Mouse (Mus musculus) intestine, embryonic 15.5 days (tissue): Measurements from ENCODE around the gene Gm10300. TPM values are rescaled to one million over a fixed set of nuclear protein-coding genes. Genes with fewer than 3 reads are reported as not detected.
A peak's percentile ranks its signal among the peaks of the same experiment; 100 is the strongest.

ENCODE experiments used
- ATAC-seq: fragments of 200-750 bp; cut with Nextera tagmentation; 2 replicates; pipeline ENCODE4 v1.8.0; 2017; ENCODE audit warnings: moderate TSS enrichment, moderate library complexity
- H3K27ac ChIP-seq: fragments of 300-500 bp; sonication (generic); 2 replicates; pipeline ENCODE4 v1.5.1; 2015; ENCODE audit warnings: mild to moderate bottlenecking, inconsistent platforms
- H3K27me3 ChIP-seq: fragments of 300-500 bp; sonication (generic); replicated peaks from 2 replicates; pipeline ENCODE4 v1.6.1; 2015; ENCODE audit warnings: inconsistent platforms
- H3K36me3 ChIP-seq: fragments of 300-500 bp; sonication (generic); 2 replicates; pipeline ENCODE4 v1.6.1; 2015; ENCODE audit warnings: inconsistent platforms
- H3K4me1 ChIP-seq: fragments of 300-500 bp; sonication (generic); replicated peaks from 2 replicates; pipeline ENCODE4 v1.6.1; 2015; ENCODE audit warnings: inconsistent platforms
- H3K4me2 ChIP-seq: fragments of 300-500 bp; sonication (generic); replicated peaks from 2 replicates; pipeline ENCODE4 v1.6.1; 2015; ENCODE audit warnings: mild to moderate bottlenecking, inconsistent platforms
- H3K4me3 ChIP-seq: fragments of 300-500 bp; sonication (generic); replicated peaks from 2 replicates; pipeline ENCODE4 v1.5.1; 2015; ENCODE audit warnings: inconsistent platforms
- H3K9ac ChIP-seq: fragments of 300-500 bp; sonication (generic); 2 replicates; pipeline ENCODE4 v1.6.1; 2015; ENCODE audit warnings: inconsistent platforms
- H3K9me3 ChIP-seq: fragments of 300-500 bp; sonication (generic); 2 replicates; pipeline ENCODE4 v1.6.1; 2016; ENCODE audit warnings: inconsistent platforms
- WGBS: fragments of 180-500 bp; shearing (Covaris S2); methylation state at CpG from one replicate; pipeline ENCODE4 v1.1.7; 2015; 5-methylcytosine and 5-hydroxymethylcytosine counted together
- polyA plus RNA-seq: library from polyadenylated mRNA; unstranded; fragments of >200 nt; fragmentation: Nextera tagmentation; extraction: Ambion mirVana; gene quantifications from 2 replicates; pipeline ENCODE4 v1.2.1, GENCODE M21; 2015

Gene Gm10300
- polyA plus RNA-seq, 1 experiment from 2014 or later, result 0.08 TPM

- Histone ChIP-seq H3K4me2 (no peak overlapping the region), H3K36me3 (no peaks in the 10 kb centered on the region)
Observed at GRCm38 (mm10) chr4:132095043-132095442, 20.5 kb downstream of the Gm10300 start.

GRCm38 (mm10) chr4:132099548-132099947 is 25.1 kb downstream of the Gm10300 start:
- WGBS, result 66% methylated on average over 5 of the region's 5 CpGs
- no peaks in the 10 kb centered on the region for H3K36me3 ChIP-seq
- H3K4me1 ChIP-seq, result peaks cover 4% of the 10 kb centered on the region; the same call in 1 of the 2 replicates
- H3K9me3 ChIP-seq, result no peaks in the 10 kb centered on the region
- H3K4me2 ChIP-seq, result no peak overlapping the region
- no peak overlapping the region for H3K9ac ChIP-seq
- H3K27me3 ChIP-seq, result no peaks in the 10 kb centered on the region
- no peak overlapping the region for H3K27ac ChIP-seq
- H3K4me3 ChIP-seq, result no peak overlapping the region
- no peak for ATAC-seq

More at GRCm38 (mm10) chr4:132095043-132095442, 20.5 kb downstream of the Gm10300 start:
- Histone ChIP-seq H3K4me1 (peaks cover 15% of the 10 kb centered on the region), H3K9me3 (no peaks in the 10 kb centered on the region), H3K27me3 (no peaks in the 10 kb centered on the region), H3K27ac (peak overlapping the region; percentile 30; the same call in 1 of the 2 replicates), H3K4me3 (no peak overlapping the region), H3K9ac (no peak overlapping the region)
- peak; percentile 71 for ATAC-seq
- WGBS, result 55% methylated on average over 7 of the region's 7 CpGs

GRCm38 (mm10) chr4:132101152-132101551 is 26.7 kb downstream of the Gm10300 start:
- H3K36me3 ChIP-seq, result no peaks in the 10 kb centered on the region
- WGBS, result 27% methylated on average over 3 of the region's 3 CpGs
- H3K27ac ChIP-seq, result no peak overlapping the region
- peaks cover 4% of the 10 kb centered on the region; the same call in 1 of the 2 replicates for H3K4me1 ChIP-seq
- no peak overlapping the region for H3K4me3 ChIP-seq
- ATAC-seq, result no peak
- no peaks in the 10 kb centered on the region for H3K27me3 ChIP-seq
- H3K4me2 ChIP-seq, result no peak overlapping the region
- H3K9ac ChIP-seq, result no peak overlapping the region
- H3K9me3 ChIP-seq, result no peaks in the 10 kb centered on the region

GRCm38 (mm10) chr4:132108221-132108620 is 33.7 kb downstream of the Gm10300 start:
- H3K4me3 ChIP-seq, result no peak overlapping the region
- H3K27ac ChIP-seq, result no peak overlapping the region
- WGBS, result 93% methylated on average over 7 of the region's 7 CpGs
- no peaks in the 10 kb centered on the region for H3K27me3 ChIP-seq
- no peak for ATAC-seq
- H3K4me1 ChIP-seq, result 0 out of 2 replicates have a peak, but pooled peaks cover 1% of the 10 kb centered on the region
- H3K36me3 ChIP-seq, result no peaks in the 10 kb centered on the region
- no peak overlapping the region for H3K4me2 ChIP-seq
- no peaks in the 10 kb centered on the region for H3K9me3 ChIP-seq
- H3K9ac ChIP-seq, result no peak overlapping the region

- WGBS, result 76% methylated on average over 4 of the region's 4 CpGs
- ATAC-seq, result no peak
- Histone ChIP-seq H3K27ac (no peak overlapping the region), H3K27me3 (no peaks in the 10 kb centered on the region; the same call in 1 of the 2 replicates), H3K4me1 (0 out of 2 replicates have a peak, but pooled peaks cover 3% of the 10 kb centered on the region), H3K9me3 (no peaks in the 10 kb centered on the region), H3K36me3 (no peaks in the 10 kb centered on the region), H3K4me2 (no peak overlapping the region), H3K4me3 (no peak overlapping the region), H3K9ac (no peak overlapping the region)
Observed at GRCm38 (mm10) chr4:132111227-132111626, 36.7 kb downstream of the Gm10300 start.

GRCm38 (mm10) chr4:132113411-132114095 is 39.1 kb downstream of the Gm10300 start:
- peak; percentile 39; the same call in 1 of the 2 replicates for ATAC-seq
- Histone ChIP-seq H3K9ac (peak overlapping the region; percentile 24), H3K9me3 (no peaks in the 10 kb centered on the region), H3K36me3 (no peaks in the 10 kb centered on the region), H3K27ac (no peak overlapping the region), H3K4me1 (0 out of 2 replicates have a peak, but pooled peaks cover 3% of the 10 kb centered on the region), H3K4me2 (peak overlapping the region; percentile 73), H3K27me3 (no peaks in the 10 kb centered on the region; the same call in 1 of the 2 replicates), H3K4me3 (peak overlapping the region; percentile 36)
- WGBS, result 37% methylated on average over 53 of the region's 53 CpGs

- no peaks in the 10 kb centered on the region for H3K9me3 ChIP-seq
- H3K4me3 ChIP-seq, result no peak overlapping the region
- H3K36me3 ChIP-seq, result no peaks in the 10 kb centered on the region
- 67% methylated on average over 4 of the region's 4 CpGs for WGBS
- H3K27me3 ChIP-seq, result no peaks in the 10 kb centered on the region; the same call in 1 of the 2 replicates
- no peak overlapping the region for H3K4me2 ChIP-seq
- no peak for ATAC-seq
- 0 out of 2 replicates have a peak, but pooled peaks cover 3% of the 10 kb centered on the region for H3K4me1 ChIP-seq
- H3K9ac ChIP-seq, result no peak overlapping the region
- no peak overlapping the region for H3K27ac ChIP-seq
Observed at GRCm38 (mm10) chr4:132116315-132116714, 41.8 kb downstream of the Gm10300 start.

- H3K27ac ChIP-seq, result no peak overlapping the region
- no peaks in the 10 kb centered on the region for H3K9me3 ChIP-seq
- H3K4me3 ChIP-seq, result no peak overlapping the region
- no peaks in the 10 kb centered on the region for H3K4me1 ChIP-seq
- H3K36me3 ChIP-seq, result no peaks in the 10 kb centered on the region
- no peak overlapping the region for H3K9ac ChIP-seq
- no peaks in the 10 kb centered on the region for H3K27me3 ChIP-seq
- no peak for ATAC-seq
- no peak overlapping the region for H3K4me2 ChIP-seq
- whole genome bisulfite sequencing, result 50% methylated on average over 9 of the region's 9 CpGs
Observed at GRCm38 (mm10) chr4:132119566-132119965, 45.1 kb downstream of the Gm10300 start.

- Histone ChIP-seq H3K27me3 (no peaks in the 10 kb centered on the region), H3K36me3 (no peaks in the 10 kb centered on the region)
- no peak for ATAC-seq
Observed at GRCm38 (mm10) chr4:132121674-132122073, 47.2 kb downstream of the Gm10300 start.

GRCm38 (mm10) chr4:132123166-132123565 is 48.7 kb downstream of the Gm10300 start:
- Histone ChIP-seq H3K4me1 (no peaks in the 10 kb centered on the region), H3K4me3 (no peak overlapping the region), H3K9me3 (no peaks in the 10 kb centered on the region), H3K27me3 (no peaks in the 10 kb centered on the region), H3K27ac (no peak overlapping the region), H3K4me2 (no peak overlapping the region), H3K36me3 (no peaks in the 10 kb centered on the region), H3K9ac (no peak overlapping the region)
- ATAC-seq, result no peak
- 88% methylated on average over 1 of the region's 1 CpGs for WGBS

More at GRCm38 (mm10) chr4:132121674-132122073, 47.2 kb downstream of the Gm10300 start:
- Histone ChIP-seq H3K9me3 (no peaks in the 10 kb centered on the region), H3K27ac (no peak overlapping the region), H3K9ac (no peak overlapping the region), H3K4me1 (no peaks in the 10 kb centered on the region), H3K4me2 (no peak overlapping the region), H3K4me3 (no peak overlapping the region)
- WGBS, result 81% methylated on average over 5 of the region's 5 CpGs
